Mouse (Mus musculus) inflammation-experienced regulatory T-cells, adult 6 months (primary cell): ENCODE results near the gene 1700013G24Rik. TPM values are rescaled to one million over a fixed set of nuclear protein-coding genes. Genes with fewer than 3 reads are reported as not detected.

Source experiments
- ATAC-seq: one replicate; pipeline ENCODE4 v1.8.0; 2017
- polyA plus RNA-seq, 3 experiments: library from polyadenylated mRNA; unstranded; fragments of 100-300 nt; shearing (Covaris generic); gene quantifications; one replicate each; pipeline ENCODE4 v1.2.1; 2017

Gene 1700013G24Rik
- polyA plus RNA-seq, 3 experiments from 2014 or later: not detected

GRCm38 (mm10) chr4:137476761-137477237 is 23.7 kb downstream of the 1700013G24Rik start:
- ATAC-seq: no peak

GRCm38 (mm10) chr4:137477611-137478010 is 24.5 kb downstream of the 1700013G24Rik start:
- no peak for ATAC-seq

- no peak for ATAC-seq
Measured at GRCm38 (mm10) chr4:137478306-137478705, 25.2 kb downstream of the 1700013G24Rik start.

GRCm38 (mm10) chr4:137479757-137480156 is 26.7 kb downstream of the 1700013G24Rik start:
- ATAC-seq: no peak

GRCm38 (mm10) chr4:137480191-137480992 is 27.3 kb downstream of the 1700013G24Rik start:
- no peak for ATAC-seq

- ATAC-seq: no peak
Measured at GRCm38 (mm10) chr4:137480993-137481340, 27.9 kb downstream of the 1700013G24Rik start.

- no peak for ATAC-seq
Measured at GRCm38 (mm10) chr4:137481381-137482030, 28.4 kb downstream of the 1700013G24Rik start.

- no peak for ATAC-seq
Measured at GRCm38 (mm10) chr4:137483871-137484270, 30.8 kb downstream of the 1700013G24Rik start.

GRCm38 (mm10) chr4:137484586-137484985 is 31.5 kb downstream of the 1700013G24Rik start:
- ATAC-seq: no peak

GRCm38 (mm10) chr4:137485258-137485960 is 32.3 kb downstream of the 1700013G24Rik start:
- no peak for ATAC-seq

GRCm38 (mm10) chr4:137486081-137487014 is 33.3 kb downstream of the 1700013G24Rik start:
- no peak for ATAC-seq

GRCm38 (mm10) chr4:137487286-137488000 is 34.4 kb downstream of the 1700013G24Rik start:
- ATAC-seq: no peak

GRCm38 (mm10) chr4:137488038-137488437 is 35.0 kb downstream of the 1700013G24Rik start:
- no peak for ATAC-seq

GRCm38 (mm10) chr4:137488571-137489303 is 35.7 kb downstream of the 1700013G24Rik start:
- ATAC-seq: no peak

- ATAC-seq: no peak
Measured at GRCm38 (mm10) chr4:137489996-137490395, 36.9 kb downstream of the 1700013G24Rik start.

GRCm38 (mm10) chr4:137492563-137492962 is 39.5 kb downstream of the 1700013G24Rik start:
- ATAC-seq: no peak

GRCm38 (mm10) chr4:137493187-137493586 is 40.1 kb downstream of the 1700013G24Rik start:
- no peak for ATAC-seq

GRCm38 (mm10) chr4:137494751-137495500 is 41.8 kb downstream of the 1700013G24Rik start:
- ATAC-seq: no peak

- no peak for ATAC-seq
Measured at GRCm38 (mm10) chr4:137495501-137496100, 42.5 kb downstream of the 1700013G24Rik start.
